Mouse (Mus musculus) embryonic facial prominence, embryonic 11.5 days (tissue): ENCODE results near the gene Sh3bgr. TPM values are rescaled to one million over a fixed set of nuclear protein-coding genes. Genes with fewer than 3 reads are reported as not detected.
A peak's percentile ranks its signal among the peaks of the same experiment; 100 is the strongest.

Source experiments
- ATAC-seq: fragments of 200-750 bp; cut with Nextera tagmentation; replicated peaks from 2 replicates; pipeline ENCODE4 v1.8.0; 2017; ENCODE audit warnings: low read depth; ENCODE audit not compliant: insufficient number of reproducible peaks, low FRiP score, low TSS enrichment
- DNase-seq: peaks from one replicate; pipeline ENCODE4 v3.0.0-alpha.2; 2015; ENCODE audit warnings: low spot score
- H3K27ac ChIP-seq: fragments of 300-500 bp; sonication (generic); replicated peaks from 2 replicates; pipeline ENCODE4 v1.5.1; 2014; ENCODE audit warnings: mild to moderate bottlenecking, low read depth, low read length, control low read depth
- H3K27me3 ChIP-seq: fragments of 300-500 bp; sonication (generic); 2 replicates; pipeline ENCODE4 v1.6.1; 2014; ENCODE audit warnings: mild to moderate bottlenecking, low read length, moderate library complexity, mixed read lengths; ENCODE audit not compliant: control insufficient read depth, insufficient read depth
- H3K36me3 ChIP-seq: fragments of 300-500 bp; sonication (generic); replicated peaks from 2 replicates; pipeline ENCODE4 v1.6.1; 2014; ENCODE audit warnings: low read depth, mild to moderate bottlenecking, low read length, moderate library complexity, mixed read lengths; ENCODE audit not compliant: control insufficient read depth, insufficient read depth
- H3K4me1 ChIP-seq: fragments of 300-500 bp; sonication (generic); 2 replicates; pipeline ENCODE4 v1.6.1; 2014; ENCODE audit warnings: low read length, mixed read lengths; ENCODE audit not compliant: control insufficient read depth, insufficient read depth
- H3K4me2 ChIP-seq: fragments of 300-500 bp; sonication (generic); 2 replicates; pipeline ENCODE4 v1.6.1; 2014; ENCODE audit warnings: low read depth, mild to moderate bottlenecking, control low read depth, low read length, moderate library complexity
- H3K4me3 ChIP-seq: fragments of 300-500 bp; sonication (generic); 2 replicates; pipeline ENCODE4 v1.5.1; 2014; ENCODE audit warnings: low read depth, low read length, control low read depth
- H3K9ac ChIP-seq: fragments of 300-500 bp; sonication (generic); replicated peaks from 2 replicates; pipeline ENCODE4 v1.6.1; 2014; ENCODE audit warnings: mild to moderate bottlenecking, control low read depth, low read length
- H3K9me3 ChIP-seq: fragments of 300-500 bp; sonication (generic); replicated peaks from 2 replicates; pipeline ENCODE4 v1.6.1; 2016; ENCODE audit warnings: mild to moderate bottlenecking, low read length, inconsistent platforms, mixed read lengths; ENCODE audit not compliant: control insufficient read depth
- WGBS: fragments of 180-500 bp; shearing (Covaris S2); extraction: QIAGEN DNeasy Blood & Tissue Kit; methylation state at CpG from one replicate; pipeline ENCODE4 v1.1.7; 2014; 5-methylcytosine and 5-hydroxymethylcytosine counted together
- polyA plus RNA-seq: library from polyadenylated mRNA; unstranded; fragments of >200 nt; fragmentation: Nextera tagmentation; extraction: Ambion mirVana; gene quantifications from 2 replicates; pipeline ENCODE4 v1.2.1, GENCODE M21; 2014

Gene Sh3bgr
- polyA plus RNA-seq, result 1.4 and 3.5 TPM in 2 replicates

DNA sequence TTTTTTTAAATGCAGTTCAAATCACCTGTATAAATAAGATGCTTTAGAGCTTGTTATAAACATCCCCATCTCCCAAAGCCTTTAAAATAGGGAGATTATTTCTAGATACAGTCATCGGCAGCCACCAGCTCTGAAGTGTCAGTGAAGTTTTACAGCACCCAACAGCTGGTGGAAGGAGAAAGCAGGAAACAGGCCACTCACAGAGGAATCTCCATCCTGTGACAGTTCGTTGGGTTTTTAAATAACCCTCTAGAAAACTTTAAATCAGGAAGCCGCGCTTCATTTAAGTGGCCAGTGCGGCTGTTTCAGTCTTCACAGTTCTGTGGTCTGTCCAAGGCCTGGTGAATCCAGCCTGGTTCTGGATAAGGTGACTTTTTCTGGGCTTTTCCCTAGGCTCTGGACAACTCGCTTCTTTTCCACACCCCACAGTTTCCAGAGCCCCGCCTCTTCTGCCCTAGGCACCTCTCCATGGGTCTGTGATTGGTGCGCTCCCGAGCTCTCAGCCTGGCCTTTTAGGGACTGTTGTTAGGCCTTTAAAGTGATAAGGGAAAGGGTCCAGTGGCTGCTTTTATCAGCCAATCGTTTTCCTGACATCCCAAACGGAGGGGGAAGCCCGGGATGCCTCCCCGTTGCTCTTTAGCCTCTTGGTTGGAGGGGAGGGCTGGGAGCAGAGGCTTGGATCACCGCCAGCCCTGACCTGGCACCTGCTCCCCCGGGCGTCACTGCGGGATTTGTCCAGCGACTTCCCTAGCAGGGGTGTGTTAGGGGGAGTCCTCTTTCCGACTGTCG is at the start of gene Sh3bgr:
Sh3bgr (plus strand) TSS at position 538 of the 789 bp plus-strand sequence.
- H3K9me3 ChIP-seq, result no peaks in the 10 kb centered on the region
- peak; percentile 83; the same call in 1 of the 2 replicates for ATAC-seq
- H3K4me1 ChIP-seq, result no peaks in the 10 kb centered on the region; the same call in 1 of the 2 replicates
- peak within 1 kb of the TSS; percentile 42 for H3K4me2 ChIP-seq
- WGBS, result 8% methylated on average over 20 of the region's 20 CpGs
- peak within 1 kb of the TSS; percentile 10; the same call in 1 of the 2 replicates for H3K9ac ChIP-seq
- H3K27ac ChIP-seq, result no peak within 1 kb of the TSS
- peak; percentile 38 for DNase-seq
- no peaks in the 10 kb centered on the region for H3K36me3 ChIP-seq
- no peaks in the 10 kb centered on the region for H3K27me3 ChIP-seq
- H3K4me3 ChIP-seq, result 0 out of 2 replicates have a peak within 1 kb of the TSS, but pooled peaks have one; percentile 13

DNA sequence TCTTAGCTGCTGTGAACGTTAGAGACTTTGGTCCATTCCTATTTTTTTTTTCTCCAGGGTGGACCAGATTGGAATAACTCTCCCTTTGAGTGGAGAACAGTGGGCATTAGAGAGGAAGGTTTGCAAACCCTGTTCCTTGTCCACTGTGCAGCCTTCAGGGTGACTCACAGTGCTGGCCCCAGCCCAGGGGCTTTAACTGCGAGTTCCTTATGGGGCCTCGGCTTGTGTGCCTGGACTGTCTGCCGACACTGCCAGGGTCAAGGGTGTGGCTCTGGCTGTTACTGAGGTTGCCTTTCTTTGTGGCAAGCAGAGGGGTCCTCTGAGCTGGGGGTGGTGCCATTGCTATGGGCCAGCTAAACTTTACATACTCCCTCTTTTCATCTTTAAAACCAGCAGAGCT is 49.3 kb upstream of the Sh3bgr start:
- DNase-seq, result no peak
- Histone ChIP-seq H3K27ac (no peak overlapping the region), H3K27me3 (no peaks in the 10 kb centered on the region), H3K4me3 (no peak overlapping the region), H3K4me1 (no peaks in the 10 kb centered on the region), H3K36me3 (no peaks in the 10 kb centered on the region), H3K9ac (no peak overlapping the region), H3K9me3 (no peaks in the 10 kb centered on the region), H3K4me2 (no peak overlapping the region)
- WGBS, result 70% methylated on average over 4 of the region's 4 CpGs
- no peak for ATAC-seq

DNA sequence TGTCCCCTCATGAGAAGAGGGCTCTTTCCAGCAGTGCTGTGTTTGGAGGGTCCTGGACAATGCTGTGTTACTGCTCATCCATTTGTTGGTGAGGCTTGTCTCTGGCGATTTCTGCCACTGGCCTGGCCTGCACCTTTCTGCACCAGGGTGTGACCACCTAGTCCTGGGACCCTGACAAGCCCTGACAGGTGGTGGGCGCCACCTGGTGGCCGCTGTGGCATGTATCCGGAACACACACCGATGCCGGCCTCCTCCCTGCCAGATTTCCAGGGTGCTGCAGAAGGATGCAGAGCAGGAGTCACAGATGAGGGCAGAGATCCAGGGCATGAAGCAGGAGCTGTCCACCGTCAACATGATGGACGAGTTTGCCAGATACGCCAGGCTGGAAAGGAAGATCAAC is 48.7 kb upstream of the Sh3bgr start:
- Histone ChIP-seq H3K27me3 (no peaks in the 10 kb centered on the region), H3K27ac (no peak overlapping the region), H3K4me1 (no peaks in the 10 kb centered on the region), H3K4me3 (no peak overlapping the region), H3K4me2 (no peak overlapping the region), H3K9me3 (no peaks in the 10 kb centered on the region), H3K36me3 (no peaks in the 10 kb centered on the region), H3K9ac (no peak overlapping the region)
- ATAC-seq (no peak), DNase-seq (peak; percentile 82)
- 25% methylated on average over 9 of the region's 9 CpGs for WGBS

DNA sequence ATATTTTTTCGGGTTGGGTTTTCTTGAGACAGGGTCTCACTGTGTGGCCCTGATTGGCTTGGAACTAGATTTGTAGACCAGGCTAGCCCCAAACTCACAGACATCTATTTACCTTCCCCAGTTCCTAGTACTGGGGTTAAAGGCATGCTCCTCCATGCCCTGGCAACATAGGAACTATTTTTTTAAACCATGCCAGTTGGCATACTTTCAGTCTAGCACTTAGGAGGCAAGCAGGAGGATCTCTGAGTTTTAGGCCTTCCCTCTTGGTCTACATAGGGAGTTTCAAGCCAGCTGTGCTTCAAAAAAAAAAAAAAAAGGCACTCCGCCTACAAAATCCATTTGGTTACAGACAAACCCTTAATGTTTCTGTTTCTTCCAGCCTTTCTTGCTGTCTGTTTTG is 45.8 kb upstream of the Sh3bgr start:
- no peak for DNase-seq
- Histone ChIP-seq H3K4me3 (no peak overlapping the region), H3K27ac (no peak overlapping the region), H3K27me3 (no peaks in the 10 kb centered on the region), H3K9ac (no peak overlapping the region), H3K9me3 (no peaks in the 10 kb centered on the region), H3K4me2 (no peak overlapping the region), H3K4me1 (no peaks in the 10 kb centered on the region), H3K36me3 (no peaks in the 10 kb centered on the region)
- WGBS, result 86% methylated on average over 2 of the region's 2 CpGs
- ATAC-seq, result no peak

DNA sequence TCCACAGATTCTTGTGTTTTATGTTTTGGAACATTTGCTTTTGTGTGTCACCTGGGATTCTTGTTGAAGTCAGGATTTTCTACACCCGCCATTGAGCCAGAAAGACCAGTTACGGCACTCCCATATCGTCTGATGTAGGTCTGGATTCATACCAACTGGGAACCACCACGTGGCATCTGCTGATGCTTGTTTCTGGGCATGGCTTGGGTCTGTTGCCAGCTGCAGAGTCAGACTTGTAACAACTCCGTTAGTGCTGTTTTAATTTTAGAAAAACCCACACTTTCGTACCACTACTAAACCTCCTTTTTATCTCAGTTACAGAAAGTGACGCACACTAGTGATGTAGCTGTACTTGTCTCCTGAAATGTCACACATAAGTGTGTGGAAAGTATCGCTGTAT is 44.2 kb upstream of the Sh3bgr start:
- Histone ChIP-seq H3K4me1 (no peaks in the 10 kb centered on the region), H3K36me3 (no peaks in the 10 kb centered on the region), H3K27me3 (no peaks in the 10 kb centered on the region), H3K27ac (no peak overlapping the region), H3K4me2 (no peak overlapping the region), H3K4me3 (no peak overlapping the region), H3K9ac (no peak overlapping the region), H3K9me3 (no peaks in the 10 kb centered on the region)
- no peak for DNase-seq
- no peak for ATAC-seq
- WGBS, result 90% methylated on average over 8 of the region's 8 CpGs

DNA sequence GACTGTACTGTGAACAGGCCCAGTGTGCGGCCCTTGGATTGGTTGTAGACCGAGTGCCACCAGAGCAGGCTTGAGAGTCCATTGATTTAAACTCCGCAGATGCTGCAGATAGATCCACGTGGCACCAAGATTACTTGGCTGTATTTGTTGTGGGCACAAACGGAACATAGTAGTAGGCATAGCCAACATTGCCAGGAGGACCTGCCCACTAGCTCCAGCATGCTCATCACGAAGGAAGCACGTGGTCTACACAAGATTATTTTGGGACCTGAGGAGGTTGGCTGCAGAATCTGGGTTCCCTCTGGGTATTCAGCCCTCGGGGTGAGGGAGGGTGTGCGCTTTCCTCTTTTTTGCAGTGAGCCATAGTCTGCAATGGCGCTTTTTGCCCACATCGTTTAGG is 43.1 kb upstream of the Sh3bgr start:
- H3K9ac ChIP-seq, result no peak overlapping the region
- H3K36me3 ChIP-seq, result no peaks in the 10 kb centered on the region
- 92% methylated on average over 11 of the region's 11 CpGs for WGBS
- no peak overlapping the region for H3K27ac ChIP-seq
- DNase-seq (no peak), ATAC-seq (no peak)
- no peaks in the 10 kb centered on the region for H3K9me3 ChIP-seq
- H3K4me1 ChIP-seq, result no peaks in the 10 kb centered on the region
- H3K4me2 ChIP-seq, result no peak overlapping the region
- no peaks in the 10 kb centered on the region for H3K27me3 ChIP-seq
- no peak overlapping the region for H3K4me3 ChIP-seq

DNA sequence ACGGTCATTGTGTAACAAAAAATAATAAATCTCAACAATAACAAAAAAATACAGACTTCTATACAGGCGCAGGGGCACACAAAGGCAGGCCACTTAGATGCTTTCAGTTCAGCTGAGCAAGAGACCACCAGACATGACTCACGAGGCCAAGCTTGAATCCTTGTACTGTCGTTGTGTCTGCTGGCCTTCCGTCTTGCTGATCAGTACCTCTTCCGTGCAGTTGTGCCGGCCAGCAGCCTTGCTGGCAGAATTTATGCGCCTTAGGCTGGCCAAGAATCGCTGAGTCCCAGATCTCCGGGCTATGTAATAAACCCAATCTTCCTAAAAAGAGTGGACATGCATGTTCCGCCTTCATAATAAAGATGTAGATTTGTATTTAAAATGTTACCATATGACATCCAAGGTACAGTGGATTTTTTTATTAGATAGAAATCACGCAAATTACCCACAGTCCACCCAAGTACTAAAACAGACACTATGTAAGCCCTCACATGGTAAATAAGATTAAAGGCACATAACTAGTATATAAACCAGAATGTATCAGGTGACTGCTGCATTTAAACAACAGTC is 41.7 kb upstream of the Sh3bgr start:
- H3K4me2 ChIP-seq, result peak overlapping the region; percentile 99
- no peaks in the 10 kb centered on the region for H3K36me3 ChIP-seq
- no peaks in the 10 kb centered on the region for H3K4me1 ChIP-seq
- ATAC-seq (no peak), DNase-seq (peak; percentile 8)
- H3K4me3 ChIP-seq, result peak overlapping the region; percentile 56; the same call in 1 of the 2 replicates
- 59% methylated on average over 12 of the region's 12 CpGs for WGBS
- peak overlapping the region; percentile 93 for H3K9ac ChIP-seq
- H3K9me3 ChIP-seq, result no peaks in the 10 kb centered on the region
- H3K27me3 ChIP-seq, result no peaks in the 10 kb centered on the region
- peak overlapping the region; percentile 76; the same call in 1 of the 2 replicates for H3K27ac ChIP-seq

DNA sequence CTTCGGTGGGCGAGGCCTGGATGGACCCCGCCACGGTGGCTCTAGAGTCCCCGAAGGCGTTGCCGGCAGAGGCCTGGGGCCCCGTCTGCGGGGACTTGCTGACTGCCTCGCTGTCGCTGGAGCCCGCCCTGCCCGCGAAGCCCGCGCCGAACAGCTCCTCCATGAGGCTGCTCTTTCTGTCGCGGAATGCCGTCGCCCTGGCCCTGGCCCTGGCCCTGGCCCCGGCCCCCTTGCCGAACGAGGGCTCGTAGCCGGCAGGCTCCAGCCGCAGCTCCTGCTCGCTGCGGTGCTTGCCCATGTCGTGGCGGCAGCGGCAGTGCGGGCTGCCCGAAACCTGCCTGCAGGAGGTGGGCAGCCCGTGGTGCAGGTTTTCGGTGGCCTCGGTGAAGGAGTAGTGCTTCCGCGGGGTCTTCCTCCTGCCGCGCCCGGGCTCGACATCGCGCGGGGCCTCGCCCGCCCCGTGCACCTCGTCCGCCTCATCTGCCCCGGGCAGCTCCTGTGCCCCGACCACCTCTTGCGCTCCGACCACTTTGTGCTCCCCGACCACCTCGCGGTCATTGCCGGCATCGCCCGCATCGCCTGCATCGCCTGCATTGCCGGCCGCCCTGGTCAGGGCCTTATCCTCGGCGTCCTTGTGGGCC is 41.0 kb upstream of the Sh3bgr start:
- Histone ChIP-seq H3K4me1 (no peaks in the 10 kb centered on the region), H3K9me3 (no peaks in the 10 kb centered on the region), H3K36me3 (no peaks in the 10 kb centered on the region), H3K27me3 (no peaks in the 10 kb centered on the region), H3K4me2 (peak overlapping the region; percentile 99), H3K9ac (peak overlapping the region; percentile 93), H3K4me3 (peak overlapping the region; percentile 56), H3K27ac (peak overlapping the region; percentile 76)
- peak; percentile 80 for DNase-seq
- under 1% methylated on average over 67 of the region's 67 CpGs for WGBS
- peak; percentile 72 for ATAC-seq
